Mouse (Mus musculus) right cerebral cortex, postnatal 36 days (tissue): ENCODE measurements around the gene Dag1.

Experiments used
- DNase-seq, 2 experiments: peaks; one replicate each; pipeline ENCODE4 v3.0.0; 2022; ENCODE audit warnings: low spot score in 2 of 2, mixed read lengths in 1 of 2

Gene Dag1

GRCm38 (mm10) chr9:108188511-108188910 lies 75.2 kb downstream of the Dag1 start:
- no peak for DNase-seq

GRCm38 (mm10) chr9:108187616-108188015 lies 76.1 kb downstream of the Dag1 start:
- peak in 1 of 2 experiments; percentile 69 for DNase-seq

- DNase-seq, result no peak
These were observed 78.0 kb downstream of the Dag1 start for GRCm38 (mm10) chr9:108185786-108186185.

GRCm38 (mm10) chr9:108183531-108183994 lies 80.2 kb downstream of the Dag1 start:
- no peak for DNase-seq

- DNase-seq, result no peak
These were observed 80.8 kb downstream of the Dag1 start for GRCm38 (mm10) chr9:108182806-108183506.

- DNase-seq, result no peak
These were observed 85.4 kb downstream of the Dag1 start for GRCm38 (mm10) chr9:108178391-108178790.

- no peak for DNase-seq
These were observed 88.5 kb downstream of the Dag1 start for GRCm38 (mm10) chr9:108175116-108175838.

GRCm38 (mm10) chr9:108172777-108173350 lies 90.9 kb downstream of the Dag1 start:
- DNase-seq, result no peak

- no peak for DNase-seq
These were observed 94.0 kb downstream of the Dag1 start for GRCm38 (mm10) chr9:108169751-108170150.

- DNase-seq, result no peak
These were observed 98.6 kb downstream of the Dag1 start for GRCm38 (mm10) chr9:108165143-108165542.

GRCm38 (mm10) chr9:108163646-108164284 lies 100.0 kb downstream of the Dag1 start:
- no peak for DNase-seq

GRCm38 (mm10) chr9:108157891-108158290 lies 105.9 kb downstream of the Dag1 start:
- DNase-seq, result no peak

GRCm38 (mm10) chr9:108157451-108157850 lies 106.3 kb downstream of the Dag1 start:
- peak; percentile 51 to 73 for DNase-seq

GRCm38 (mm10) chr9:108156786-108157185 lies 107.0 kb downstream of the Dag1 start:
- no peak for DNase-seq

- DNase-seq, result no peak
These were observed 108.9 kb downstream of the Dag1 start for GRCm38 (mm10) chr9:108154814-108155213.
